Mouse (Mus musculus): Measurements from ENCODE around the gene Macf1. TPM values are rescaled to one million over a fixed set of nuclear protein-coding genes. Genes with fewer than 3 reads are reported as not detected.
"Not testable (repeated sequence)": the region's sequence is repeated elsewhere in the genome, so short reads cannot be mapped to it uniquely, and the experiment has no call there.

Gene Macf1
- polyA plus RNA-seq, 2 experiments from 2014 or later: 161 to 185 TPM

DNA sequence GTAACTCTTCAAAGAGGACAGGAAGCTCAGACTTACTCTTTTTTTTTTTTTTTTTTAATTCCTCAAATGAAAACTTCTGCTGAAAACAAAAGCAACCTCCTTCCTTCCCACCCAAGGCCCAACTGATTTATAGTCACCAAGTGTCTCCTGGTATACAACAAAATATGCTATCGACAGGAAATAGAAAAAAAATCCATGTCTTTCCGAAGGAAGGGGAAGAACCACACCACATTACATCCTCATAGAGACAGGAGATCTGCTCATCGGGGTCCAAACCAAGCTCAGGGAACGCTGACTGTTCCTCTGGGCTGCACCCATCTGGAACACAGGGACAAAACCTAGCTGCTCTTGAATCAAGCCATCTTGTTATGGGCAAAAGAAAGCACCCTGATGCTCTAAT lies 50.3 kb downstream of the Macf1 start:
- no peak for ATAC-seq

DNA sequence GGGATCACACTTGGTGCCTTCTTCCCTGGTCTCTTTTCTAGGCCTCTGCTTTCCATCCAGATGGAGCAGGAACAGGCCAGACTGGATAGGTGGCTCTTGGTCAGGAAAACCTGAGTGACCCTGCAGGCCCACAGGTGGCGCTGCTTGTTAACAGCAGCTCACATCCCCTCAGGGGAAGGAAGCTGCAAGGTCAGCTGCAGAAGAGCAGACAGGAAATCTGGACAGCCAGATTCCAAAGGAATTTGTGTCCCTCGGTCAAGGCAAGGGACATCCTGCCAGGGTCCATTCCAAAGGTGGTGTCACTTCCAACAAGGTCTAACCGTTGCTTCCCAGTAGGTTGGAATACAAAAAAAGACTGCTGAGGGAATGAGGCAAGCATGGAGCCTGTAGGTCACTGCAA lies 50.8 kb downstream of the Macf1 start:
- no peak for ATAC-seq

DNA sequence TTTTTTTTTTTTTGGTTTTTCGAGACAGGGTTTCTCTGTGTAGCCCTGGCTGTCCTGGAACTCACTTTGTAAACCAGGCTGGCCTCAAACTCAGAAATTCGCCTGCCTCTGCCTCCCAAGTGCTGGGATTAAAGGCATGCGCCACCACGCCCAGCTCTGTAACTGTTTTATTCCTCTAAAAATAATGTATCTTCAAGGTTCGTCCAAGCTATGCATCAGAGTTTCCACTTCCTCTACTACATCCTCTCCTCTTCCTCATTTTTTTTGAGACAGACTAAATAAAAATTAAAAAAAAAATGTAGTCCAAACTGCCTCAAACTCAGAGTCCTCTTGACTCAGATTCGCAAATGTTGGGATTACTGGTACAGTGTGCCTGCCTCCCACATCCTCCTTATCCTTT lies 52.0 kb downstream of the Macf1 start:
- not testable (repeated sequence) for ATAC-seq

DNA sequence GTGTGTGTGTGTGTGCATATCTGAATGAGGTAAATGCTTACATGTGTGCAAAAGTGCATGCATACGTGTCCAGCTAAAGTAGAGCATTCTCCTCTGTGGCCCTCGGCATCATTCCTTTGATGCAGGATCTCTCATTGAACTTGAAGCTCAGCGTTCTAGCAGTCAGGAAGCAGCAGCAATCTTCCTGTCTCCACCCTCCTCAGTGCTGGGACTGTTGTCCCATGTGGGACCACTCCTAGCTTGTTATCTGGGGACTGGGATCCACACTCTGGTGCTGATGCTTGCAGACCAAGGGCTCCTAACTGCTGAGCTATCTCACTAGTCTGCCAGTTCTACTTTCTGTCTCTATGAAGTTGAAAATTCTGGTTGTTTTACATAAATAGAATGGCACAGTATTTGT lies 52.5 kb downstream of the Macf1 start:
- no peak for ATAC-seq

DNA sequence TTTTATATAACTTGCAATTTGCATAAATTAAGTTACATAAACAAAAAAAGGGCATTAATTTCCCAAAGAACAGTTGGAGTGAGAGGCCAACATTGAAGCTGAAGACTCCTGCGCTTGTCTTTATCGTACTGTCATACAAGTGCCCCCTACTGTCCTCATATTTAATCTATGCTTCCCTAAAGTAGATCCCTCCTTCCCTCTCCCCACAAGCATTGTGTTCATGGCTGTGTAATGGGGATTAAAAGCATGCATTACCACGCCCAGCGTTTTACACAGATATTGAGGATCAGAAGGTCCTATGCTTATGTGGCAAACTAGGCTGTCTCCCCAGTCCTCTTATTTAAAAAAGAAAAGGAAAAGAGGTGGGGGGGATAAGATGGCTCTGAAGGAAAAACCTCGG lies 56.5 kb downstream of the Macf1 start:
- no peak for ATAC-seq

DNA sequence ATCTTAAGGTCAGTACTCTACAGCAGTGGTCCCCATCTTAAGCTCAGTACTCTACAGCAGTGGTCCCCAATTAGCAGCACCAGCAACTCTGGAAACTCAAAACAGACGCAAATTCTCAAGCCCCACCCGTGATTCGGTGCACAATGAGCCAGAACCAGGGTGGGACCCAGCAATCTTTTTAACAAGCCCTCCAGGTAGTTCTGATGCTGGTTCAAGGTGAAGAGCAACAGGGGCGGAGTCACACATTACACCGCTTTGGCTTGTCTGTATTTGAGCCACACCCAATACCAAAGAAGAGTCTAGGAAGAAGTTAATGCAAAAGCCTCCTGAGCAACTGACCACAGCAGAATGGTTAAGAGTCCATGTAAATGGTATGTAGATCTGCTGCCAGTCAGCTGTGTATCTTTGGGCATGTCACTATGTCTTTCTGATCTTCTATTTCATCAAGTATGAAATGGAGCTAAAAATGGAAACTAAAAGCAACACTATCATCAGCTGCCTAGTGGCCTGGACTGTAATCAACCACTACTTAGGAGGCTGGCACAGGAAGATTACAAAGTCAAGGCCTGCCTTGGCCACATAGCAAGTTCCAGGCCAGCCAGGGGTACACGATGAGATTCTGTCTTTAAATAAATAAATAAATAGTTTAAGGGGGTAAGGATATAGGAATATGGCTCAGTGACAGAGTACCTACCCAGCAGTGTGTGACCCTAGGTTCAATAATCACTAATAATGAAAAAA lies 58.7 kb downstream of the Macf1 start:
- ATAC-seq: no peak

DNA sequence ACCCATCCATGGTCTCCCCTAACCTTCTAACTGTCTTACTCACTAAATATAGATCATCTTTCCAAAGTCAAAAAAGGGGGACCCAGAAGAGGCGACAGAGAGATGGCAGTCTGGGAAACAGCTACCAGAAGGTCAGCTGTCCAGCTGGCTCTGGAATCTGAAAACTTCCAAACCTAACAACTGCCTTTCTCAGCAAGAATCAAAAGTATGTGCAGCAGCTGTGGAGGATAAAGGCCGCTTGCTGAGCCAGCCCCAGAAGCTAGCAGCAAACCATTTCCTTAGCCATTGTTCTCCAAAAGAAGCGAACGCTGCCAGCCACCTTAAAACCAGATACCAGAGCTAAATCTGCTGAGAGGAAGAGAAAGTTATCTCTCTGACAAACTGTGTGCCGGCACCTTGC lies 59.7 kb downstream of the Macf1 start:
- ATAC-seq: no peak

DNA sequence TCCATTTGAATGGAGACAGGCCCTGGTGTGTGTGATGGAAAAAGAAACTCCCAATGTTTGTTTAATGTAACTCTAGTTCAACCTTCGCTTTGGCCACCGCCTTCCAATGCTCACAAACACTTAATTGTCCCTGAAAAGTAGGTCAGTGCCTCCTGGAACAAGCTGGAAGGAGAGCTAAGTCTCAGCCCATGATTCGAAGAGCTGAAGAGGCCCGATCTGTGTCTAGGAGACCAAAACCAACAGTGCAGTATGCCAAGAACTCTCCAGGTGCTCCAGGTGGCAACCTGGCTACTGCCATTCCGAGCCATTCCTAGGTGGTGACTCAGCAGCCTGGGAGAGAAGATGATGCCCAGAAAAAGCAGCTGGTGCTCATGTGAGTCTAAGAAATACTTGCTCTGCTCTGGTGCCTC lies 60.4 kb downstream of the Macf1 start:
- ATAC-seq: no peak

DNA sequence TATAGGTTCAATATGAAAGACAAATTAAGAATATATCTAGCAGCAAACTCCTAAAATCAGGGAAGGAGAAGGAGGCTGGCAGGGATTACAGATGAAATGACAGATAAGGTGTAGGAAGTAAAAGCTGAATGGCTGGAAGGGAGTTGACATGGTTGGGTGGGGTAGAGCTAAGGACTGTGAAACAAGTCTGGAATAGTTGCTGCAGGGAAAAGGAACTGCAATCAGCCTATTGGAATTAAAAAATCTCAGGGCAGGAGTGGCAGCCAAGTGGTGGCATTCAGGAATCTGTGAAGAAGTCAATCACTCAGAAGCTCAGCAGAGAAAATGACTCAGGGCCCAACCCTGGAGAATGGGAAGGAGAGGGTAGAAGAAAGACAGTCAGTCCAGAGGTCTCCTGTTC lies 62.4 kb downstream of the Macf1 start:
- no peak for ATAC-seq

DNA sequence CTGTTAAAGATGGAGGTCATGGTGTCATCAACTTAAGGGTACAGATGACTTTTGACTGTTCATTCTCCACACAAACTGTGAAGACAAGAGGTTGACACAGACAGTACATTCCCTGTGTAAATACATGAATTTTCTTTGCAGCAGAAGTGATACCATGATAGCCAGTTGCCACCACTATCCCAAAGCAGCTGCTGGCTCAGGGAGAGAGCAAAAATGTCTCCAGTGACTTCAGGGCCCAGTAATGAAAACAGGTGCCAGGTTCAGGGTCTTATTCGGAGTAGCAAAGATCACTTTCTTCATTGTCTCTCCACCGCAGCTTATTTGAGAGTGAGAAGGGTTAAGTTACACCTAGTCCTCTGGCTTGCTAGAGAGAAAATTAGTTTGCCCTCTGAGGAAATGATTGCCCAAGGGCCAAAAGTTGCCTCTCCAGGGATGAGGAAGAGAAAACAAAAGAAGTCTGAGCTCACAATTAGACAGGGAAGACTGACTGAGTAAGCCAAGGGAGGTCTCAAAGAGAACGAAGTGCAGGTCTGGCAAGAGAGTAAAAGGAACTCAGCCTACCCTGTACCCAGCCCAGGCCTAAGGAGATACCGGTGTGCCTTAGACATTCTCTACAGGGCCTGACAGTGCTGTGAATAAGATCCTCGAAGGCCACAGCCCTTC lies 66.3 kb downstream of the Macf1 start:
- no peak for ATAC-seq

DNA sequence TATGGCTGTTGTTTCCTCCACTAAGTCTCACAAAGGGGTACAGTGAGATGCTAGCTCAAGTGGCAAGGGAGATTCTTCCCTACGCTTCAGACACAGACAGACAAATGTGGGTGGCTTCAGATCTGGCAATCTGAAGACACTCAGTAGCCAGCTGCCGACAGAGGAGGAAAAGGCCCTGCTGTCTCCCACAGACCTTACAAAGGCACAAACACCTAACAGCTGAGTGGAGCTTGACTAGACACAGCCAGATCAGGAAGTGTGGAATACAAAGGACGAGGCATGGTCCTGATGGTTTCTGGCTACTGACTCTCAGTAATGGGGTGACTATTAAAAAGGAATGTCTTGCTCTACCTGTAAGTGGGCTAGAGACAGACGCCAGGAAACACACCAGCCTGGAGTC lies 67.2 kb downstream of the Macf1 start:
- no peak for ATAC-seq

DNA sequence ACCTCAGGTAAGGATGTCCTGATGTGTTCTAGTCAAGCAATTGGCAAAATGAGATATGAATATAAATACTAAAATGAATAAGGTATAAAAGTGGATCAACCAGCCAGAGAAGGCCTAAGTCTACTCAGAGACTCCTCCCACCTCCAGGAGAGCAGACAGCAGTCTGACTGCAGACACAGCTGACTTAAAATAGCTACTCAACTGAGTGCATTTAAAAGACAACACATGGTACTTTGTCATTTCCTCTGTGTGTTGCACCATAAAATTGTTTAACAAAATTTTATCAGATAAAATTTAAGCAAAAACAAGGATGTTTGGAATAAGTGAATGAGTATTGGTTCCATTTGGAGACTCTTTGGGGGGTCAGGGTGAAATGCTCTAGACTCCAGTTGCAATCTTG lies 67.7 kb downstream of the Macf1 start:
- no peak for ATAC-seq

DNA sequence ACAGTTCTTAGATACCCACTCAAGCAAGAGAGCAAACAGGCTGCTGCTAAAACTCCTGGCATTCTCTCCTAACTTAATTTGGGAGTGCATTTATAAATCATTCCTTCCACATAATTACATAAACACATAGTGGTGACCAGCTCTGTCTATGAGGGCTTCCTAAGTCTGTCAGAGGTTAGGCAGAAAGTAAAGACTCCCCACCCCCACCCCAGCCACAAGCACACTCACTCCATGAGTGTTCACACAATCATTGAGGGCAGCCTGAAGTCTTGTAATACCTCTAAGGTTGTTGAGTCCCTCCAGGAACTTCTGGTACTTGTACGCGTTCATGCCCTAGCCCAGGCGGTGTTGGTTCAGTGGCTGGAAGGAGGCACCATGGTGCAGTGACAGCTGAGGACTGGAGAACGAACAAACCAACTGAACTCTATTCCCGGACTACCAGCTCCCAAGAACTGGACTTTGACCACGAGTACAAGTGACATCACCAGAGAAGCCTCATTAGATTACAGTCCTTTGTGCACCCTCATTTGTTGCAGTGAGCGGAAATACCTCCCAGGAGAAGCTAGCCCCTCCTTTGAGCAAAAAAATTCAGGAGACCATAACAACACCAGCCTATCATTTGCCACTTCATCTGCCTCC lies 70.7 kb downstream of the Macf1 start:
- ATAC-seq: no peak

DNA sequence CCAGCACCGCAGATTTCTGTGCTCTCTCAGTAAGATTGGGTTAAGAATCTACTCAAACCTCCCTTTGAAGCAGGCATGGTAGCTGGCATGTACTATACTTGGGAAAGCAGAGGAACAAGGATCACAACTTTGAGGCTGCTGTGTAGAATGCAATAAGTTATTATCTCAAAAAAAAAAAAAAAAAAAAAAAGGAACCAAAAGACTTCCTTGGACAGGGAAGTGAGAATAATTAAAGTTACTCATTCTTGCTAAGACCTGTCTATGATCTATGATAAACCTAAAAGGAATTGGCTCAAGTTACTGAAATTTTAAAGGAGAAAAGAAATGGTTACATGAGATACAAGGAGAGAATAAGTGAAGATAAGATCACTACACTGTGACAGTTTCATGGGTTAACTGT lies 72.2 kb downstream of the Macf1 start:
- ATAC-seq: no peak

DNA sequence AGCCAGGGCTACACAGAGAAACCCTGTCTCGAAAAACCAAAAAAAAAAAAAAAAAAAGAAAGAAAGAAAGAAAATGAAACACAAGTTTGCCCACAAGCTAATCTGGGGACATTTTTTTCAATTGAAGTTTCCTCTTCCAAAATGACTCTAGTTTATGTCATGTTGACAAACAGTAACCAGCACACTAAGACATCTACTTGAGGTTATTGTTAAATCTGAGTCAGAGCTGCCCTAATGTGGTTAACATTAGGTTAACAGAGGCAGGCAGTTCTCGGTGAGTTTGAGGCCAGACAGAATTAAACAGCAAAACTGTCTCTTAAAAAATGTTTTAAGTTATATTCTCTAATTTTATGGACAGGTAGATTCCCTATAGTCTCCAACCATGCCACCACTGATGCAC lies 72.9 kb downstream of the Macf1 start:
- ATAC-seq: no peak

DNA sequence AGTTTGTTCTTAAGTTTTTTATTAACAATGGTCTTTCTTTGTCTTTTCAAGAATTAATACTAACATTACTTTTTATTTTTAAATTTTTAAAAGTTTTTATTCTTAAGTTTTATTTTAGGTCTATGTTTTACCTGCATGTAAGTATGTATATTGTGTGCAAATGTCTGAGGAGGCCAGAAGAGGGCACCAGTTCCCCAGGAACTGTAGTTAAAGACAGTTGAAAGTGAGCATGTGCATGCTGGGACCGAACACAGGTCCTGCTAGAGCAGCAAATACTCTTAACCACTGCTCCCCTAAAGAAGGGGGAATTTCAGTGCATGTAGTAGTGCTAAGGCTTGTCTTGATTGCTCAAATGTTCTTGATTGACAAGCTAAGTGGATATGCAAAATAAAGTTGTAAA lies 77.0 kb downstream of the Macf1 start:
- no peak for ATAC-seq

DNA sequence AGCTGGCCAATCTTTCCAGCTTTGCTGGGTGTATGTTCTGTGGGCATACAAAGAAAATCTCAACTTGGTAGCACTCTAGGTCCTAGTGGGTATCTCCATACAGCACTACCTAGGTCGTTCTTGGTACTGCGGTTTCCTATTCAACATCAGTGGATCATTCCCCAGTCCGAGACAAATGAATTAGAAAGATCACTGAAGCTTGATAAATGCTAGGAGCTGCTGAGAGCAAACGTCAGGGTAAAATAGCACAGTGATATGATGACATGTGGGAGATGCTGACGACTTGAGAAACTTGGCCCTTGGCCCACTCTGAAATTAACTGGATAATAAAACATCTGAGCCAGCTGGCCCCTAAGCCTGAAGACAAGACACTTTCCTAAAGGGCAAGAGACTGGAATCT lies 78.2 kb downstream of the Macf1 start:
- no peak for ATAC-seq

DNA sequence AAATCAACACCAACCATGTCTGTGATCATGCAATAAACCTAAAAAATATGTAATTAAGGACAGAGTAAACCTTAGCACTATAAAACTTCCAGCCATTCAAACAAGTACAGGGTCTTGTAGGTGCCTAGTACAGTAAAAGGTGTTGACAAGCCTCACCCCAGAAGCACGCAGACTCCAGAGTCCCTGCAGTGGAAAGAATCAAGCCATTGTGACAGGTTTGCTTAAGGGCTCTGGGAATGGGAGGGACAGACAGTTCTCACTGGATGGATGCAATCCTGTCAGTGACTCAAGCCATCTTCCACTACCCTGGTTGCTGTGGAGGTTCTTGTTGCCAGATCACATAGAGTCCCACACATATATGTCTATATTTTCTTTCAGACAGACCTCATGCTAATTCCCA lies 78.9 kb downstream of the Macf1 start:
- no peak for ATAC-seq

DNA sequence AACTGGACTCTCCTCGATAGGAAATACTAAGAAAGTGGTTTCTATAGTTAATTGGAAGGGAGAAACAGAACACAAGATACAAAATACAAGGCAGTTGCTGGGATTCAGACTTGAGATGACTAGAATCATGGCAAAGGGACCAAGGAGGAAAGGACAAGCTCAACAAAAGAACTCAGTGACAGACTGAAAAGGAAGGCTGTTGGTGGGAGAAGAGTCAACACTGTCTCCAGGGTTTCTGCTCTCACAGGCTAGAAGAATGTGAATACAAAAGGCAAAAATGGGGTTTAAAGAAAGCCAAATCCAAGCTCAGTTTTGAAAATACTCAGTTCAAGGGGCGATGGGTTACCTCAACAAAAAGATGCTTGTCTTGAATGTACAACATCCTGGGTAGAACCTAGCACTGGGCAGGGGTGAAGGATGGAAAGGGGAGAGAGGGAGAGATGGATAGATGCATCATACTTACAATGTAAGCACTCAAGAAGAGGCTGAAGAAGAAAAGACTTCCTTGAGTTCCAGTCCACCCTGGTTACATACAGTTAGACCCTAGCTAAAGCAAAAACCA lies 81.4 kb downstream of the Macf1 start:
- ATAC-seq: no peak

DNA sequence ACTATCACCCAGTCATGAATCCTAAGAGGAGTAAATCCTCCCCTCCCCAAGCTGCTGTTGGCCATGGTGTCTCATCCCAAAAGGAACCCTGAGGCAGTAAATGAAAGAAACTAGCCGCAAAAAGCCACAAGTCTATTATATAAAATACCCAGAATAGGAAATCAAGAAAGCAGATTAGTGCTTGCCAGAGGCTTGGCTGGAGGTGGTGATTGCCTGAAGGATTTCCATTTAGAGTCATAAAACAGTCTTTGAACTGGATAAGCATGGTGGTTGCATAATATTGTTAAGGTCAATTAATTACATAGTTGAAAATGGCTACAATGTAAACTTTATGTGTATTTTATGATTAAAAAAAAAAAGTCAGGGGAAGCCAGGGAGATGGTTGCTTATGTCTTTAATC lies 83.1 kb downstream of the Macf1 start:
- ATAC-seq: no peak

DNA sequence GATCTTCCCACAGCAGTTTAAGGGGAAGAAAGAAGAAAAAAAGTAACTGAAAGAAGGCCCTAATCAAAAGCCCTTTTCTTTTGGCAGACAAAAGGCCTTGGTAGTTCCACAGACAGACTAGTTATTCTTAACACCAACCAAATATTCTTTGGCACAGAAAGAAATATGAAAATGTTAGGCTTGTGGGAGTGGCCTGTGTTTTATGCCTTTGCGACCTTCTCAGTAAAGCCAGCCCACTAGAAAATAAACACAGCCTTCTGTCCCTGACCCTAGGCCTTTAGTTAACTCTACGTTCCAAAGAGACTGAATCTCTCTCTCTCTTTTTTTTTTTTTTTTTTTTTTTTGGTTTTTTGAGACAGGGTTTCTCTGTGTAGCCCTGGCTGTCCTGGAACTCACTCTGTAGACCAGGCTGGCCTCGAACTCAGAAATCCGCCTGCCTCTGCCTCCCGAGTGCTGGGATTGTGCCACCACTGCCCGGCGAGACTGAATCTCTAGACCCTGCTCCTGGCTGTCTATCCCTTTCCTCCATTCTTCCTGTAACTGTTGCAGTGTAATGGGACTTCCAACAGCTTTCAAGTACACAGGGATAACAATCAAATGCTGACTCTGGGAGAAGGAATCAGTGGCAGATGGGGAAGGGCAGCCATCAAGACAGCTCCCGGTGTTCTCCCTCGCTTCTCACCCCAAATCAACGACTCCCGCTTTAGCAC lies 85.5 kb downstream of the Macf1 start:
- no peak for ATAC-seq

DNA sequence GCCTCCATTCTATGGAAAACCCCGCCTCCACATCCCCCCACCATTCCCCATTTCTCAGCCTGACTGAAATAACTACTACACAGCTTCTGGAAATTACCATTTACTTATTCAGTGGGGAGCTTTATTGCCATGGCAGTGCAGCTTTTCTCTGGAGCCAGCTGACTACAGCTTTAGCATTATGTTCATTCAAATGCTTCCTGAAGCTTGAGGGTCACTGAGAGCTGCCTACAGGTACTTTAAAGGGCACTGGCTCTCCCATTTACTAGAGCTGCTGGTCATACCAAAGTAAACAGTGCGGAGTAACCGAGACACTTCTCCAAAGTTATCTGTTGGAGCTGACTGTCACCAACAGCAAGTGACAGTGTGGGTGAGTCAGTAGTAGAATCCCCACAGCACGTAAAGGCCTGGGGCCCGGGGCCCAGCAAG lies 89.8 kb downstream of the Macf1 start:
- ATAC-seq: no peak

DNA sequence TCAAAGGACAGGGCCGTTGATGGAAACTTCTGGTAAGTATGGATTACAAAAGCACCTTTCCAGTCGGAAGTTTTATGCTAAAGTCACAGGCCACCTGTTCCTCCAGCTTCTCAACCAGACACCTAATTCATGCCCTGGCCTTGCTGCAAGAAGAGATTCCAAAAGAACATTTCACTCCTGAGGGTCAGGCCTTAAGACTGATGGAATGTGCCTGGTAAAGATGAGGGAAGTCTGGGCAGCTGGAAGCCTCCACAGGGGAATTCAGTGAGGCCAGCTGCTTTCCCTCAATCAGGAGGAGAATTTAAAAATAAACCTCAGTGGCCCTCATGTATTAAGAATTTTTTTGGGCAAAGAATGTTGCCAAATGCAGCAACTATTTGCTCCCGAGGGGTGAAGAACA lies 90.5 kb downstream of the Macf1 start:
- no peak for ATAC-seq
